Comparison of ENCODE assay signal across 8 mouse cellular contexts in the genomic region with DNA sequence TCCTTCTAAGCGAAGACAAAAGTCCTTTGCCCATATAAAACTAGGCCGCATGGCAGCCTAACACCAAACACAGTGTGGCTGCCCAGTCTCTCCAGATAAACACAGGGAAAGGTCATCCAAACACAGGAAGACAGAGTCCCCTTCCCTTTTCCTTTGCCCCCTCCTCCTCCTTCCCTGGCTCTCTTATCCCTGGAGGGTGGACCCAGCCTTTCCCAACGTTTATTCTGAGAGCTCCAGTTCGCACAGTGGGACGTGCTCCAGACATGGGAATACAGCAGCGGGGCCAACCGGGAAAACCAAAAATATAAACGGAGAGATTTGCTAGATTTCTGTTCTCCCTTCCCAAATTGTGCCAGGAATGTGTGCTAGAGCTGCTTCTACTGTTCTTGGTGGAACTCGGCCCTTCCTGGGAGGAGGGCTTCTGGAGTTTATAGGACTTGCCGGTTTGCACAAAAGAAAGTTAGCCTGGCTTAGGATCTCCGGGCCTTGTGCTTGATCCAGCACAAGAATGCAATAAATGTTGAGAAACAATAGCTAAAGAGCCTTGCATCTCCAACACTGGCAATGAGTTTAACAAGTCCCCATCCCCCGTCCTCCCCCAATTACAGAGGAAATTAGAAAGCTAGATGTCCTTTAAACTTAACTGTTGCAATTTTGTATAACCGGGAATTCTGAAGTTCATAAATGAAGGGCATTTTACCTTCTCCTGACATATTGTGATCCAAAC. TPM values are rescaled to one million over a fixed set of nuclear protein-coding genes. Genes with fewer than 3 reads are reported as not detected.
DNase-seq lines count a peak whose midpoint lies in the region; ATAC-seq and TF ChIP-seq lines count a peak whose summit lies in the region.

No protein-coding gene starts in this region.

- H3K27me3 ChIP-seq in liver, embryonic 13.5 days, result no peaks in the 10 kb centered on the region

- no peak for ATAC-seq in liver, embryonic 13.5 days (ENCODE audit: low read depth)

- H3K4me1 ChIP-seq in cortical plate, adult 2 months (ENCODE audit: control insufficient read depth, insufficient read depth, low read length), result no peaks in the 10 kb centered on the region
- peaks cover 26% of the 10 kb centered on the region for H3K4me1 ChIP-seq in liver, embryonic 13.5 days (replicated peaks)

- no peaks in the 10 kb centered on the region for H3K36me3 ChIP-seq in liver, embryonic 13.5 days

- TF ChIP-seq CTCF in cortical plate, adult 2 months (IDR thresholded peaks at IDR 0.05; ENCODE audit: extremely low read depth, insufficient read depth, low read length), result no peak

- H3K4me2 ChIP-seq in liver, embryonic 13.5 days, result no peak overlapping the region

- DNase-seq in embryo, embryonic 10 days (ENCODE audit: low spot score), result peak; percentile 21
- DNase-seq in embryo, embryonic 9.5 days (ENCODE audit: extremely low spot score), result no peak
- DNase-seq in heart, postnatal 36 days, result peak; percentile 59 to 64
- no peak for DNase-seq in liver, embryonic 13.5 days
- DNase-seq in thymus, adult 18-20 months, result no peak
- no peak for DNase-seq in layer of hippocampus, adult 9-11 months
- DNase-seq in cerebellum, postnatal 25 days, result no peak

- intact Hi-C loops in heart, postnatal 36 days (cut with DNase I), result loop anchor here (1.0 kb wide), 1 partner anchor 25 kb away; no protein-coding TSS in a partner anchor

- H3K9ac ChIP-seq in liver, embryonic 13.5 days, result no peak overlapping the region

- TF ChIP-seq POLR2A in cortical plate, adult 2 months (IDR thresholded peaks at IDR 0.05; ENCODE audit: extremely low read depth, insufficient read depth, low read length), result no peak

- 74% methylated on average over 13 of the region's 13 CpGs for WGBS in liver, embryonic 13.5 days (ENCODE audit: insufficient replicate concordance)

- no peaks in the 10 kb centered on the region for H3K9me3 ChIP-seq in liver, embryonic 13.5 days (replicated peaks)

- peak overlapping the region; percentile 93 for H3K27ac ChIP-seq in cortical plate, adult 2 months (ENCODE audit: insufficient read depth, low read length)
- 0 out of 2 replicates have a peak overlapping the region, but pooled peaks have one; percentile 26 for H3K27ac ChIP-seq in liver, embryonic 13.5 days

- no peak overlapping the region for H3K4me3 ChIP-seq in cortical plate, adult 2 months (ENCODE audit: insufficient read depth, low read length)
- no peak overlapping the region for H3K4me3 ChIP-seq in liver, embryonic 13.5 days (replicated peaks)

RNA-seq across cellular contexts. Expression of a gene that starts 37.7 kb away (rescaled TPM):
- 16.1 and 16.8 TPM in 2 replicates for polyA plus RNA-seq in cortical plate, adult 2 months (2012; rRNA removed)
- 10 to 100 TPM; 53.9 to 54.3 TPM for total RNA-seq in heart, postnatal 36 days (2021)
- polyA plus RNA-seq in liver, embryonic 13.5 days (2015; fragmentation: Nextera tagmentation; extraction: Ambion mirVana), result 5.2 and 6.6 TPM in 2 replicates

Comparison
In these comparisons a context has a peak if more than half of its experiments do, and no peak if none do; other contexts are left out.
1. DNase-seq: peak in embryo, embryonic 10 days (single experiment) and heart, postnatal 36 days (2 of 2); none in embryo, embryonic 9.5 days (single experiment), liver, embryonic 13.5 days (single experiment), thymus, adult 18-20 months (0 of 2), layer of hippocampus, adult 9-11 months (single experiment) and cerebellum, postnatal 25 days (0 of 2).